Mouse (Mus musculus) heart, embryonic 16.5 days (tissue): ENCODE measurements around the gene Sumo2. TPM values are rescaled to one million over a fixed set of nuclear protein-coding genes. Genes with fewer than 3 reads are reported as not detected.

ENCODE experiments used
- ATAC-seq: fragments of 200-750 bp; cut with Nextera tagmentation; replicated peaks from 2 replicates; pipeline ENCODE4 v1.8.0; 2017; ENCODE audit warnings: moderate number of reproducible peaks; ENCODE audit not compliant: insufficient read depth, low FRiP score; ENCODE audit errors: extremely low read depth
- H3K27ac ChIP-seq: fragments of 300-500 bp; sonication (generic); 2 replicates; pipeline ENCODE4 v1.5.1; 2014; ENCODE audit warnings: mild to moderate bottlenecking, low read length, control low read depth, moderate library complexity
- H3K27me3 ChIP-seq: fragments of 300-500 bp; sonication (generic); 2 replicates; pipeline ENCODE4 v1.6.1; 2014; ENCODE audit warnings: low read length, mixed read lengths; ENCODE audit not compliant: control insufficient read depth, insufficient read depth
- H3K36me3 ChIP-seq: fragments of 300-500 bp; sonication (generic); 2 replicates; pipeline ENCODE4 v1.6.1; 2014; ENCODE audit not compliant: control insufficient read depth, insufficient read depth
- H3K4me1 ChIP-seq: fragments of 300-500 bp; sonication (generic); 2 replicates; pipeline ENCODE4 v1.6.1; 2014; ENCODE audit warnings: low read length, mixed read lengths; ENCODE audit not compliant: control insufficient read depth, insufficient read depth
- H3K4me2 ChIP-seq: fragments of 300-500 bp; sonication (generic); 2 replicates; pipeline ENCODE4 v1.6.1; 2014; ENCODE audit warnings: low read depth, mild to moderate bottlenecking, control low read depth, low read length
- H3K4me3 ChIP-seq: fragments of 300-500 bp; sonication (generic); 2 replicates; pipeline ENCODE4 v1.5.1; 2014; ENCODE audit warnings: mild to moderate bottlenecking, control low read depth, low read length
- H3K9ac ChIP-seq: fragments of 300-500 bp; sonication (generic); 2 replicates; pipeline ENCODE4 v1.6.1; 2014; ENCODE audit warnings: low read length, control low read depth
- H3K9me3 ChIP-seq: fragments of 300-500 bp; sonication (generic); replicated peaks from 2 replicates; pipeline ENCODE4 v1.6.1; 2016; ENCODE audit warnings: low read length; ENCODE audit not compliant: control insufficient read depth
- WGBS: fragments of 180-500 bp; shearing (Covaris S2); extraction: QIAGEN DNeasy Blood & Tissue Kit; methylation state at CpG from one replicate; pipeline ENCODE4 v1.1.7; 2014; 5-methylcytosine and 5-hydroxymethylcytosine counted together
- polyA plus RNA-seq: library from polyadenylated mRNA; unstranded; fragments of >200 nt; fragmentation: Nextera tagmentation; extraction: Ambion mirVana; gene quantifications from 2 replicates; pipeline ENCODE4 v1.2.1, GENCODE M21; 2015

The Sumo2 gene
- polyA plus RNA-seq, 1 experiment from 2014 or later, result 599 TPM

- ATAC-seq, result no peak
- no peak overlapping the region for H3K4me2 ChIP-seq
- H3K9ac ChIP-seq, result no peak overlapping the region
- no peaks in the 10 kb centered on the region for H3K9me3 ChIP-seq
- H3K4me1 ChIP-seq, result peaks cover 14% of the 10 kb centered on the region
- no peaks in the 10 kb centered on the region for H3K27me3 ChIP-seq
- peaks cover 30% of the 10 kb centered on the region for H3K36me3 ChIP-seq
- no peak overlapping the region for H3K27ac ChIP-seq
- 89% methylated on average over 2 of the region's 2 CpGs for WGBS
- H3K4me3 ChIP-seq, result no peak overlapping the region
Observed at GRCm38 (mm10) chr11:115522238-115522637, 13.8 kb downstream of the Sumo2 start.

GRCm38 (mm10) chr11:115521080-115521479 is 15.0 kb downstream of the Sumo2 start:
- H3K27ac ChIP-seq, result peak overlapping the region; percentile 91
- ATAC-seq, result no peak
- WGBS, result 81% methylated on average over 4 of the region's 4 CpGs
- H3K4me3 ChIP-seq, result no peak overlapping the region
- H3K4me1 ChIP-seq, result peaks cover 17% of the 10 kb centered on the region
- no peak overlapping the region for H3K4me2 ChIP-seq
- H3K9ac ChIP-seq, result no peak overlapping the region
- H3K36me3 ChIP-seq, result peaks cover 21% of the 10 kb centered on the region
- no peaks in the 10 kb centered on the region for H3K27me3 ChIP-seq
- H3K9me3 ChIP-seq, result no peaks in the 10 kb centered on the region

- H3K4me3 ChIP-seq, result no peak overlapping the region
- WGBS, result 68% methylated on average over 2 of the region's 2 CpGs
- no peak overlapping the region for H3K4me2 ChIP-seq
- peaks cover 12% of the 10 kb centered on the region; the same call in 1 of the 2 replicates for H3K36me3 ChIP-seq
- peak overlapping the region; percentile 52; the same call in 1 of the 2 replicates for H3K9ac ChIP-seq
- ATAC-seq, result peak; percentile 81
- H3K9me3 ChIP-seq, result no peaks in the 10 kb centered on the region
- peaks cover 17% of the 10 kb centered on the region for H3K4me1 ChIP-seq
- peak overlapping the region; percentile 91 for H3K27ac ChIP-seq
- no peaks in the 10 kb centered on the region for H3K27me3 ChIP-seq
Observed at GRCm38 (mm10) chr11:115520218-115520617, 15.9 kb downstream of the Sumo2 start.

GRCm38 (mm10) chr11:115519581-115519980 is 16.5 kb downstream of the Sumo2 start:
- no peak for ATAC-seq
- Histone ChIP-seq H3K9ac (no peak overlapping the region), H3K9me3 (no peaks in the 10 kb centered on the region)

GRCm38 (mm10) chr11:115518693-115519092 is 17.4 kb downstream of the Sumo2 start:
- H3K4me3 ChIP-seq, result no peak overlapping the region
- 50% methylated on average over 9 of the region's 9 CpGs for WGBS
- H3K36me3 ChIP-seq, result peaks cover 3% of the 10 kb centered on the region; the same call in 1 of the 2 replicates
- peaks cover 19% of the 10 kb centered on the region for H3K4me1 ChIP-seq
- no peaks in the 10 kb centered on the region for H3K9me3 ChIP-seq
- H3K9ac ChIP-seq, result peak overlapping the region; percentile 48
- peak overlapping the region; percentile 56 for H3K27ac ChIP-seq
- no peak for ATAC-seq
- H3K4me2 ChIP-seq, result no peak overlapping the region
- no peaks in the 10 kb centered on the region for H3K27me3 ChIP-seq

More at GRCm38 (mm10) chr11:115519581-115519980, 16.5 kb downstream of the Sumo2 start:
- peaks cover 19% of the 10 kb centered on the region for H3K4me1 ChIP-seq
- H3K4me2 ChIP-seq, result no peak overlapping the region
- H3K27ac ChIP-seq, result peak overlapping the region; percentile 77
- WGBS, result 79% methylated on average over 3 of the region's 3 CpGs
- peaks cover 10% of the 10 kb centered on the region; the same call in 1 of the 2 replicates for H3K36me3 ChIP-seq
- H3K4me3 ChIP-seq, result no peak overlapping the region
- no peaks in the 10 kb centered on the region for H3K27me3 ChIP-seq

GRCm38 (mm10) chr11:115516942-115517341 is 19.1 kb downstream of the Sumo2 start:
- Histone ChIP-seq H3K4me1 (peaks cover 30% of the 10 kb centered on the region), H3K9ac (no peak overlapping the region), H3K9me3 (no peaks in the 10 kb centered on the region), H3K27me3 (no peaks in the 10 kb centered on the region), H3K27ac (no peak overlapping the region), H3K4me2 (no peak overlapping the region), H3K4me3 (no peak overlapping the region), H3K36me3 (no peaks in the 10 kb centered on the region)
- no peak for ATAC-seq
- WGBS, result 72% methylated on average over 5 of the region's 5 CpGs

- Histone ChIP-seq H3K4me1 (peaks cover 42% of the 10 kb centered on the region), H3K36me3 (no peaks in the 10 kb centered on the region), H3K27me3 (no peaks in the 10 kb centered on the region), H3K4me2 (no peak overlapping the region), H3K27ac (0 out of 2 replicates have a peak overlapping the region, but pooled peaks have one; percentile 14), H3K9ac (no peak overlapping the region), H3K9me3 (no peaks in the 10 kb centered on the region), H3K4me3 (no peak overlapping the region)
- ATAC-seq, result no peak
- WGBS, result 66% methylated on average over 6 of the region's 6 CpGs
Observed at GRCm38 (mm10) chr11:115515021-115515420, 21.1 kb downstream of the Sumo2 start.

- 0% methylated on average over 24 of the region's 24 CpGs for whole genome bisulfite sequencing
Observed at GRCm38 (mm10) chr11:115514238-115514663, 21.8 kb downstream of the Sumo2 start, which contains the start of gene Jpt1. Gene Jpt1 (minus strand): TSS chr11:115514387.

GRCm38 (mm10) chr11:115513271-115514237 is 22.5 kb downstream of the Sumo2 start:
- WGBS, result under 1% methylated on average over 57 of the region's 57 CpGs
- Histone ChIP-seq H3K27me3 (no peaks in the 10 kb centered on the region), H3K9me3 (no peaks in the 10 kb centered on the region), H3K4me1 (peaks cover 45% of the 10 kb centered on the region), H3K9ac (peak overlapping the region; percentile 98), H3K36me3 (no peaks in the 10 kb centered on the region), H3K4me2 (peak overlapping the region; percentile 94), H3K4me3 (peak overlapping the region; percentile 93), H3K27ac (peak overlapping the region; percentile 90)
- ATAC-seq, result peak; percentile 50

More at GRCm38 (mm10) chr11:115514238-115514663, 21.8 kb downstream of the Sumo2 start, which contains the start of gene Jpt1:
- no peaks in the 10 kb centered on the region for H3K36me3 ChIP-seq
- H3K4me2 ChIP-seq, result peak within 1 kb of the TSS; percentile 94
- no peaks in the 10 kb centered on the region for H3K27me3 ChIP-seq
- H3K27ac ChIP-seq, result peak within 1 kb of the TSS; percentile 90
- H3K4me1 ChIP-seq, result peaks cover 43% of the 10 kb centered on the region
- peak within 1 kb of the TSS; percentile 93 for H3K4me3 ChIP-seq
- H3K9me3 ChIP-seq, result no peaks in the 10 kb centered on the region
- peak; percentile 97 for ATAC-seq
- H3K9ac ChIP-seq, result peak within 1 kb of the TSS; percentile 98
